Mouse (Mus musculus) liver (tissue): ENCODE measurements at regions not wholly inside any gene's neighbourhood (a gene's known extent, or its start where the extent isn't known, plus 50 kb on each side); places are given as distances from the start of the nearest gene placed in this dataset.
A peak's percentile ranks its signal among the peaks of the same experiment; 100 is the strongest.

Source experiments
- DNase-seq: peaks from one replicate; pipeline ENCODE4 v3.0.0-alpha.2; 2020; ENCODE audit warnings: mixed read lengths

- no peak for DNase-seq
These were observed 63.4 kb upstream of the Tmem189 start for GRCm38 (mm10) chr2:167752805-167753556.

DNA sequence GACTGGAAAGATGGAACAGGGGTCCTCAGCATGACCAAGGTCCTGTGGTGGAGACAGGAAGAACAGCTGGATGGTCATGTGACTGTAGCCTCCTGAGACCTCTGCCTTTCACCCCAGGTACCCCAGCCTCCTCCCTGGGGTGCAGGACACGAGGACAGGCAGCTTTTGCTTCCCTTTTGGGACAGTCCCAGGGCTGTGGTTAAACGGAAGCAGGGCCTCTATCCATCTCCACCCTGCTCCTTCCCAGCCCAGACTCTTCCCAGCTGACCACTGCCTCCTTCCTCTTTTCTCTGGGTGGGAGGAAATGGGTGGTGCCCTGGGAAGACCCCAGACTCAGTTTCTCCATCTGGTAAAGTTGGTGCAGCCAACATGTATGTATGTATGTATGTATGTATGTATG is 62.0 kb upstream of the Tmem189 start:
- no peak for DNase-seq

DNA sequence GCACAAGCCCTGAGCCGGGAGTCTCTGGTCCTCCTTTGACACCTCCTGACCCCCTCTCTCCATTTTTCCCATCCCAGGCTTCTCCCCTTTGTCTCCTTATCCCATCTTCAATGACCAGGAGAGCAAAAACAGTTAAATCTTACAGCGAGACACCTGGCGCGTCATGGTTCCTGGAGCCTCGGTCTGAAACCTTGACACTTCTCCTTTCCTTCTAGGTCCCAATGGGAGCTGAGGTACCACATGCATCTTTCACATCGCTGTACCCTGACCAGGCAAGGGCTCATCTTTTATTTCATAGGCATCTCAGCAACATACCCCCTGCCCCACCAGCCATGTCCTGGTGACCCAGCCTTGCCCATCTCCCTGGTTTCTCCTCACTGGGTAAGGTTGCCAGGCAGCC is 58.7 kb upstream of the Tmem189 start:
- DNase-seq: no peak

DNA sequence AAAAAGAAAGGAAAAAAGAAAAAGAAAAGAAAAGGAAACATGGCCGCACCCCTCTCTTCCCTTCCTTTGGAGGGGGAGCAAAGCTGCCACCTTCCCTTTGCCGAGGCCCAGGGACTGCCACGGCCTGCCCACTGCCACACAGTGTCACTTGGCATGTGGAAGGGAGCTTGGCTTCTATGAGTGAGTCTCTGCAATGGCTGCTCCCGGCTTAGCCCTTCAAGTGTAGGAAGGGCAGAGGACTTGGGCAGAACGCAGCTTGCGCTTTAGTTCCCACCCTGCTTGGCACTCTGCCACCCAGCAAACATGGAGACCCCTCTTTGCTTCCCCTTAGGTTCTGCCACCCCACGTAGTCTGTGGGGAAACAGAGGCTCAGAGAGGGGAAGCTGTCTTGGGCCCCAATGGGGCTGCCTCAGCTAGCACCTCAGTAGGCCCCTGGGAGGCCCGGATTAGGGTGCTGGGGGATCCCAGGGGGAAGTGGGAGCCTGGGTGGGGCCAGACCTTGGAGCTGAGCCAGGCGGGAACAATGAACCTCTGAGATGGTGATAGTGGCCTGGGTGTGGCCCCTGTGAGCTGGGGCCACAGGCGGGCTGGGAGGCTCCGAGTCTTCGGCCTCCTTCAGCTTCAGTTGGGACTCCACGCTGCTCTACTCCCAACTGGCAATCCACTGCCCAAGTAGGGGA is 57.7 kb upstream of the Tmem189 start:
- DNase-seq: peak; percentile 67

DNA sequence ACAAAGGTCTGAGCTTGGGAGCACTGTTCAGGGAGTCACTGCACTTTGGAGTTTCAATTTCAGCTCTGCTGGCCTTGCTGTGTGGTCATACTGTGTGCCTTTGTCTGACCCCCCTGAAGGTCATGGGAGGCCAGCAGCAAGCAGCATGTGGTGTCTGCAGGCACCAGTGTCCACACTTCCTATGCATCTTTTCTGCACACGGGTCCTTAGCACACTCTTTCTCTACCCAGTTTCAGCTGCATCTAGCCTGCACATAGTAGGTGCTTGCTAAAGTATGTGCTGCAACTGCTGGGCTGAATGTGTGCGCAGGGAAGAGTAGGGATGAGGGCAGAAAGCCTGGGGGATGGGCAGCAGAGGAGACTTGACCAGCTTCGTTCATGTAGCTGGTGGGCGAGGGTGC is 56.7 kb upstream of the Tmem189 start:
- DNase-seq: no peak

GRCm38 (mm10) chr2:167745409-167745808 is 55.8 kb upstream of the Tmem189 start:
- no peak for DNase-seq

DNA sequence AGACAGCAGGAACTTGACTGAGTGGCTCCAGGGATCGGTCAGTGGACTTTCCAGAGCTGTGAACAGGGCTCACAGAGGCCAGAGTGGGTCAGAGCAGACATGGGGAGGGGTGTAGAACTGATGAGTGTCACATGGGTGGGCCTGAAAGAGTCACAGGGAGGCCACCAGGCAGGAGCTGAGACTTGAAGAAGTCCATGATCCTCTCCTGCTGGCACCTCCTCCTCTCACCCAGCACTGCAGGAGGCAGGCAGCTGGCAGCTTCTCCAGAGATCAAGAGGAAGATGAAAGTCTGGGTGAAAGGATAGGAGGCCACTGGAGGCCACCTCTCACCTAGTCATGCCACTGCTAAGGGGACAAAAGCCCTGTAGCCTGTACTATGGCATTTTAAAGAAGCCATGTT is 54.5 kb upstream of the Tmem189 start:
- DNase-seq: no peak

DNA sequence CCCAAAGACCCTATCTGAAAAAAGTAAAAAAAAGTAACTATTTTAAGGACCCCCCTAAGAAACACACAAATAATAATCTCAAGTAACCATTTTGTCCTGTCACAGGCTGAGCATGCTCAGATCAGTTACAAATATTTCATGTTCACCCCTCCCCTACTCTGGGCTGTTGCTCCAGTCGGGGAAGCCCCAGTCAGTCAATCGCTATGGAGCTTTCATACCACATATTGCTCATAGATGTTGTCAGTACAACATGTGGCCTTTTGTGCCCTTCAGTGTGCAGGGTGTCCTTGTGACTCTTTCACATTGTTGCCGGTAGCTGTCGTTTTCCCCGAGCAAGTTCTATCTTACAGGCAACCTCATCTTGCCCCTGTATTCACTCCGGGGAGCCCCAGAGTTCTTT is 52.9 kb upstream of the Tmem189 start:
- DNase-seq: no peak

- DNase-seq: no peak
These were observed 51.0 kb upstream of the Tmem189 start for GRCm38 (mm10) chr2:167740516-167741189.
